Mouse (Mus musculus) urinary bladder, postnatal 14 days (tissue): ENCODE data around the gene Trio.

Experiments used
- DNase-seq: peaks from one replicate; pipeline ENCODE4 v3.0.0; 2021; ENCODE audit warnings: low spot score

Gene Trio

GRCm38 (mm10) chr15:27876327-27876726 is 149.3 kb downstream of the Trio start:
- DNase-seq: no peak

- no peak for DNase-seq
Observed at GRCm38 (mm10) chr15:27875753-27876152, 149.9 kb downstream of the Trio start.

DNA sequence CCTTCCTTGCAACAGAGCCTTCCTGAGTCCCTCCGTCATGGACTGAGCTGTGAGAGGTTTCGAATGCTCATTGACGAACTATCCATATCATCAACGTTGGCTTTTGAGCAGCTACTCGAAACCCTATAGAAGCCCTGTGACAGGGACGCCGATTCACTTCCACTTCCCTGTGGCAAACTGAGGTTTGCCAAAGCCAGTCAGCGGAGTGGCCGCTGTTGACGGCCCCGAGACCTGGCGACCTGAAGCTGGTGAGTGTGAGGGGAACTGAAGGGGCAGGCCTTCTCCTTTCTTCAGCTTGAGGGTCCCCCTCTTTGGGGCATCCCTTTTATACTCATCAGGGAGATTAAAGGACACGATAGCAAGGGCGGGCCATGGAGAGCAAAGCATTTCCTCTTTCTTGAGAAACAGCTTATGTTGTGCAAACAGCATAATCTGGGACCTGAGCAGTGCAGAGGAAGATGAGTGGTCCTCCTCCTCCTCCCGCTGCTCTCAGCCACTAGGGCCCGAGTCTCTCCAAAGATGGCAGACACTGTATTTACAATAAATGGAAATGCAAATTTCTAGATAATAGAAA is 151.8 kb downstream of the Trio start:
- DNase-seq: no peak

DNA sequence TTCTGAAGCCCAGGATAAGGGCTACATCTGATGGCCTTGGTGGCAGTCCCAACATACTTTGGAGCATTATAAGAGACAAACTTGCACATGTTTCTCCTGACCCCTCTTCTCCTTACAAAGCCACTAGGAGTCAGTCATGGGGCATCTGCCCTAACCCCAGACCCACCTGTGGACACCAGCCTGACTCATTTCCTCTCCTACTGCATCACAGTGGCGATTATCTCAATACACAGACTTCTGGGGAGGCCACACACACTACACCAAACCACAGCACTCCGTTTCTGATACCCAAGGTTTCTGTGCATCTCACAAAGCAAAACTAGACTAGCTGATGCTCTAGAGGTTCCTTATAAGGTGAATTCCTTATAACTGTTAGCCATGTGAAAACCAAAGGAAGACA is 153.4 kb downstream of the Trio start:
- no peak for DNase-seq

GRCm38 (mm10) chr15:27871708-27872107 is 153.9 kb downstream of the Trio start:
- DNase-seq: no peak

DNA sequence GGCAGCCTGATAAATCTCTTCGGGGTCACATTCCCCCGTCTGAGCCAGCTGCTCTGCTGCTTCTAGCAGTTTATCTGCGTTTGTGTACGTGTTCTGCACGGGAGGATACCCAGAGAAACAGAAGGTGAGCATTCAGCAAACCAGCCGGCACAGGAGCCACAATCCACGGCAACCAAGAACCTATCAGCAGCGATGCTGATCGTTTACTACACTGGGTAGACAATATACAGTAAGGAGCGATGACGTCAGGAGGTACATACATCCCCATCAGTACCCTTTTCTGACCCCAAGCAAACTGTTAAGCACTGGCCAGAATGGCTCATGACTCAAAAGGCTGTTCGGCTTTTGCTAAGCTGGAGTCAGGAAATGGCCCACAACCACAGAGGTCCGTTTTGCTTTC is 154.4 kb downstream of the Trio start:
- DNase-seq: no peak

DNA sequence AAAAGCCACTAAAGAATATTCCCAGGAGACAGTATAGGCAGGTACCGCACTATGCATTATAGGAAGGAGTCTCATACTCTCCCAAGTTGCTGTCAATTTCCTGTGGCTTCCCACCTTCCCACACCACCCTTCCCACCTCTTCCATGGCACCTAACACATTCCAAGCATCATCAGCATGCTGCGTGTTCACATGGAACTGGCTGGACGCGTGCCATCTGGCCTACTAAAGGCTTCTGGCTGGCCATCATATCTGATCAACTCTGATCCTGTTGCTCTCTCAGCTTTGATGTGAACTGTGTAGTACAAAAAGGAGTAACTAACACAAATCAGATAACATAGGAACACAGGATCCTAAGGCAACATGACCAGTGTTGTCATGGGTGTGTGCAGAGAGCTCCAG is 156.6 kb downstream of the Trio start:
- no peak for DNase-seq

DNA sequence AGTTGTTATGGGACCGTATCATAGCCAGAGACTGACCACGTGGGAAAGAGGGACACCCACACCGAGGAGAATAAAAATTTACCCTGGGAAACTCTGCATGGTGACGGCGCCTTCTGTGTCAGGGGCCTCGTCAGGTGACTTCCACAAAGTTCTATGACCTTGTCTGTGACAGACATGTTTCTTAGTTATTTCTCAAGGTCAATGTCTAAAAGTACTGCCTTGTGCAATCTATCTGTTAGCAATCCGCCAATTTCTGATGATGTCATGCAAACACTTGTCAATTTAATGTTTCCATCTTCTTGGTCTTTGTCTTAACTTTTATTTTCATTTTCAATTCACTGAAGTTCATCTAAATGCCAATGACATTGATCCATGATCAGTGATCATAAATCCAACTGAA is 157.8 kb downstream of the Trio start:
- DNase-seq: no peak

DNA sequence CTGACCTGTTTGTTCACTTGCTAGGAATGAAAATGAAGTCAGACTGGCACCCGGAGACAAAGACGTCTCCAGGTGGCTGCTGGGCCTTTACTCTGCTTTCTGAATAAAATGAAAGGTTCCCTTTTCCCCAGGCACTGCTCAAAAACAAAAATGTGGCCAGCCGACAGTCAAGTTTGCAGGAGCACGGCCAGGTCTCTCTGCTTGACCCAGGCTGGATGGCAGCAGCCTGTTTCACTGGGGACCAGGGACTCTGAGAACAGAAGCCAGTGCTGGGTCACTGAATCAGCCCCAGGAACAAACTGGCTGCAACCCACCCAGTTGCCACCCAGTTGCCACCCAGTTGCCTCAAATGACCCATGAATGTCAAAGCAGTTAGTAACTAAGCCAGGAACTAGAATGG is 159.2 kb downstream of the Trio start:
- DNase-seq: no peak

DNA sequence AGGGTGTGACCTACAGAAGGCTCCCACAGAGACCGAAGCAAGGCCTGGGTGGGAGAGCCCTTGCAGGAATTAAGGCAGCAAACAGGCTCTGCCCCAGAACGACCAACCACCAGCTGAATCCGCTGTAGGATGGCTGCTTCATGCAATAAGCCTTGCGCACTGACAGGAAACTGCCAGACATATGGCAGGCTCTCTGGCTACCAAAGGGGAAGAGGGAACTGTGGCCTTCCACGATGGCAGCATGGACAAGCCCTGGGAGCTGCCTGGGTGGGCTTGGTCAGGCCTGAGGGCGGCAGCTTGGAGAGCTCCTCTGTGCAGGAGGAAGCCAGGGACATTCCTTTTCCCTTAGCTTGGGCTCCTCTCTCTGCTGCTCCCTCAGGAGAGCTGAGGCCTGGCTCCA is 159.6 kb downstream of the Trio start:
- DNase-seq: no peak

GRCm38 (mm10) chr15:27864397-27864796 is 161.3 kb downstream of the Trio start:
- no peak for DNase-seq

GRCm38 (mm10) chr15:27862949-27863348 is 162.7 kb downstream of the Trio start:
- DNase-seq: no peak

DNA sequence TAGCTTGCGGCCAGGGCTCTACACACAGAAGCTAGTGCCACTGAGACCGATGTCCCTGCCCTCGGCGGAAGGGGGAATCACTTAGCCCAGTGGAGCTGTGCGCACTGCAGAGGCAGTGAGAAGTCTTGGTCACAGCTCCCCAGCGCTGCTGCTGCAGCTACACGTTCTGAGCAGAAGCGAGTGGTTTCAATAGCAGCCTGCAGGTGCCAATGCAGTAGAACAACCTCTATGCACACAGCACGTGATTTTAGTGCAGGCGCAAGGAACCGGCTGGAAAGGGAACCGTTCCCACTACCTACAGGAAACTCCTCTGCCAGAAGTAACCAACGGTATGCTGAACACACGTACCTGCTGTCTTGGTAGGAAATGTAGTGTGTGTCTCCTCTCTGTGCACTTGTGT is 165.2 kb downstream of the Trio start:
- DNase-seq: no peak

DNA sequence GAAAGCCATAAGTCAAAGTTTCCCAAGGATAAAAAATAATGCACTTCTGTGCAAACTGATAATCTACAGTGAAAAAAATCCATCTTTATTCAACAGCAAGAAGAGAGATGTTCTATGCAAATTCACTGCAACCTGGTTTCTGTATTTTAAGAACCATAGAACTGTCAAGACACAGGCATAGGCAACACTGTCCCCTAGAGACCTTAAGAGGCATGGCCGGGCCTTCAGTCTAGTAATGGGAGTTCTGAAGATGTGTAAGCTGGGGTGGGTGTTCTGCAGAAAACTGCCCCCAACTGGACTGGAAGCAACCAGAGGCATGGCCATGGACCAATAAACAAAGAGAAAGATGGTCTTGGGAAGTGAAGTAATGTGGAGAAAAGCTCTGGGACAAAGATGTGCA is 166.1 kb downstream of the Trio start:
- DNase-seq: no peak

DNA sequence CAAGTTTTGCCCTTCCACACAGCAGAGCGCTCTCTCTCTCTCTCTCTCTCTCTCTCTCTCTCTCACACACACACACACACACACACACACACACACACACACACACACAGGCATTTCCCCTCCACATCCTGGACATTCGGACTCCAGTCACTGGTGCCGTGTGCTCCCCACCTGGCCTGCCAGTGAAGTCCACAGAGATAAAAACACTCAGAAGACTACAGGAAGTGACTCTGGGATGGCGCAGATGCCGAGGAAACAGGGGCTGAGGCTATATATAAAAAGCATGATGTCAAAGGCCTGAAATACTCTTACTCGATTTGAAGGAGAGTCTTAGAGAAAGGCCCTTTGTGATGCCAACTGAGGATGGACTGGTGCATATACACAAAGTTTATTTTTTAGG is 166.5 kb downstream of the Trio start:
- no peak for DNase-seq

DNA sequence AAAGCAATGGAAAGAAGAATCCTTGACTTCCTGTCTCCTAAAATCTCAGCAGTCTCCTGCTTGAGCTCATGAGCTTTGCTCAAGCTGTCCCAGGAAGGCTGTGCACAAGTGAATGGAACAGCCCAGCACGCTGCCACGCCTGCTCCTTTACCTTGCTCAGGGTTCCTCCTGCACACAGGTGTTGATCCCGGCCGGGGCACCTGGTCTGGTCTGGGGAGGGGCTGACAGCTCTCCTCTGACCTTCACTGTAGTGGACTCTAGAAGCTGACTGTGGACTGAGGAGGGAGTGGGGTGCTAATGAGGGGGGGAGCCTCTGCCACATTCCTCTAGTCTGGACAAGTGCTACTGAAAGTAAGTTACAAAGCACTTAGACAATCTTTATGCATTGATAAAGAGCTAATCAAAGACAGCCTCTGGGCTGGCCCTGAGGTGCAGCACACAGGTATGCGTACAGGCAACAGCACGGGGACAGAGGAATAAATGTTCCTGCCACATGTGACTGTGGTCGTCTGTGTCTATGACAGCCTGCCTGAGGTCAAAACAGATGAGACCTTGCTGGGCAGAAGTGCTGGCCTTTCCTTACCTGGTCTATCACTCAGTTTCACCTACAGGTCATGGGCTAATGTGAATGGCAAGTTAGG is 167.3 kb downstream of the Trio start:
- no peak for DNase-seq

DNA sequence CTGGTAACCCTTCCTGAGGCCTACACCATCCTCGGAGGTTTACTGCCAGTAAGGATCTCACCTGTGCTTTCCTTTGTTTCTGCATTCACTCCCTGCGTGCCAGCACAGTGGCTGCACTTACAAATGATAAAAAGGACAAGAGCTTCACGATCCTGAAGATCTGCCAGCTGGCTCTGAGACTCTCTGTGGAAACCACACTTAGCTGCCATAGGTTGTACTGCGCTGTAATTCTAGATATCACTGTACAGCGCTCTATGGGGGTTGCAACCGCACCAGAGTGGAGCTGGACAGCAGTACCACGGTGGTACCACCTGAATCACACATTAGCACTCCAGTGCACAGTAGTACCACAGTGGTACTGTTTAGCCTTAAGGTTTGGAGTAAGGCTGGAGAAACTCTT is 168.4 kb downstream of the Trio start:
- DNase-seq: no peak

DNA sequence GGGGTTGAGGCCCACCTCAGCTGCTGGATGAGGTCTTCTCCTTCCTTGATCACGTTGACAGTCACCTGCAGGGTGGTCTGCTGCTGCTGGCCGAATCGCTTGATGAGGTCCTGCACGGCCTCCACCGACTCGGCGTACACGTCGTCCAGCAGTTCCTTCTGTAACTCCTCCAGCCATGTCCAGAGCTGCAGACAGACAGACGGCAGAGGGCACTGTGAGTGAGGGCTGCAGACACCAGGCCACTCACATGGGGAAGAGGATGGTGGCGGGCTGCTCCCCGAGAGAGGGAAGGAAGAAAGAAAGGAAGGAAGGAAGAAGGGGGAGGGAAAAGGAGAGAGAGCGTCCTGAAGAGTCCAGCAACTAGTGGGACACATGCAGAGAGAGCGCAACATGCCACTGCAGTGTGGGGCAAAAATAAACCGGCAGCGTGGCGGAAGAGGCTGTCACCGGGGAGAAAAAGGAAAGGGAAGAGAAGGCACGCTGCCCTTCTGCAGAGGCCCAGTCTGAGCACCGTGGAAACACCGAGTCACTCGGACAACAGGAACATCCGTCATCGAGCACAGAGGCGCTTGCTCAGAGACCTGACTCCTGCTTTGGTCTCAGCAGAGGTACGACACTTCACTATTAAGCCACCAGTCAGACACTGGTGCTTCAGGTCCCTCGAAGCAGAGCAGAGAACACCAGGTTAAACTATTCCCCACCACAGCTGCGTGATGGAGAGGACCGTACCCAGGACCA is 169.4 kb downstream of the Trio start:
- no peak for DNase-seq

DNA sequence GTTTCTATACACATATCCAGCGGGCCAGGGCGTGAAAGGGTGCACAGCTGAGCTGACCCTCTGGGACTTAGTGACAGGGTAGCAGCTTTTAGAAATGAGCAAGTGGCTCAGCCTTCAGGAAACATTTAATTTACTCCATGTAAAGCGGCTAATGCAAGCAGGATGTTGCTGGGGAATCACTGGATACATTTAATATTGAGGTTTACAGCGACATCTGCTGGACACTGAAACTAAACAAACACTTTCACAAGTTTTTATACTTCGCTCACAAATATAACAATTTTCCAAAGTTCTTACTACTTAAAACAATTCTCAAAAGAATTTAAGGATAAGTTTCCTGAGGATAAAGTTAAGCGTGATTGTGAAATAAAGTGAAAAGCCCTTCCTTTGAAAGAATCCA is 174.3 kb downstream of the Trio start:
- DNase-seq: no peak

GRCm38 (mm10) chr15:27850904-27851303 is 174.7 kb downstream of the Trio start:
- DNase-seq: peak; percentile 26

- DNase-seq: peak; percentile 59
Observed at GRCm38 (mm10) chr15:27849910-27850309, 175.7 kb downstream of the Trio start.

GRCm38 (mm10) chr15:27841696-27842095 is 184.0 kb downstream of the Trio start:
- no peak for DNase-seq

DNA sequence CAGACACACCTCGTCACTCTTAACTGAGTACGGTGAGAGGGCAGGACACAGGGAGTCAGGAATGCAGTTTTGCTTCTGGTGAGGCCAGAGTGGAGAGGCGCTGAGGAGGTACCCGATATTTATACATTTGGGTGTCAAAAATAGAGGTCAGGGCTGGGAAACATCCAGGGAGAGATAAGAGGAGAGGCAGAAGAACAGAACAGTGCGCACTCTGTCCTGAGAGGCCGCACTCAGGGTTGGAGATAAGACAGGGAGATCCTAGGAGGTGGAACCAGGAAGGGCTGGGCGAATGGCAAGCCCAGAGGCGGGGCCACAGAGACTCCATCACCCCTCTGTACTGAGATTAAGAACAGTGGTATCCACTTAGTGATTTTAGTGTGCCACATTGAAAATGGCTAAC is 185.1 kb downstream of the Trio start:
- DNase-seq: no peak

DNA sequence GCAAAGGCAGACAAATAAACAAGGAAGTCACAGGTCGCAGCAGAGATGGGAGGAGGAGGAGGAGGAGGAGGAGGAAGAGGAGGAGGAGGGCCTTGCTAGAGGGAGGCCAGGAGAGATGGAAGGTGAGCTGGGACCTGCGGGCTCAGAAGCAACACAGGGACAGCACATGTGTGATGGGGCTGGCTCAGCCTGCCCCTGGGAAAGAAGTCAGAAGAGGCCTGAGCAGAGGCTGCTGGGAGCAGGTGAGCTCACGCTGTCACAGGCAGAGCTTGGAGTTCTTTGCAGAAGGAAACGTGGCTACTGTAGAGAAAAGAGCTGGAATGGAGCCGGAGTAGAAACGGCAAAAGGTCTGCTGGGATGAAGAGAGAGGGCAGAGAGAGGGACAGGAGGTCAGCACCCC is 185.5 kb downstream of the Trio start:
- DNase-seq: no peak
